10 mouse cellular contexts compared by ENCODE assay signal in the genomic region with DNA sequence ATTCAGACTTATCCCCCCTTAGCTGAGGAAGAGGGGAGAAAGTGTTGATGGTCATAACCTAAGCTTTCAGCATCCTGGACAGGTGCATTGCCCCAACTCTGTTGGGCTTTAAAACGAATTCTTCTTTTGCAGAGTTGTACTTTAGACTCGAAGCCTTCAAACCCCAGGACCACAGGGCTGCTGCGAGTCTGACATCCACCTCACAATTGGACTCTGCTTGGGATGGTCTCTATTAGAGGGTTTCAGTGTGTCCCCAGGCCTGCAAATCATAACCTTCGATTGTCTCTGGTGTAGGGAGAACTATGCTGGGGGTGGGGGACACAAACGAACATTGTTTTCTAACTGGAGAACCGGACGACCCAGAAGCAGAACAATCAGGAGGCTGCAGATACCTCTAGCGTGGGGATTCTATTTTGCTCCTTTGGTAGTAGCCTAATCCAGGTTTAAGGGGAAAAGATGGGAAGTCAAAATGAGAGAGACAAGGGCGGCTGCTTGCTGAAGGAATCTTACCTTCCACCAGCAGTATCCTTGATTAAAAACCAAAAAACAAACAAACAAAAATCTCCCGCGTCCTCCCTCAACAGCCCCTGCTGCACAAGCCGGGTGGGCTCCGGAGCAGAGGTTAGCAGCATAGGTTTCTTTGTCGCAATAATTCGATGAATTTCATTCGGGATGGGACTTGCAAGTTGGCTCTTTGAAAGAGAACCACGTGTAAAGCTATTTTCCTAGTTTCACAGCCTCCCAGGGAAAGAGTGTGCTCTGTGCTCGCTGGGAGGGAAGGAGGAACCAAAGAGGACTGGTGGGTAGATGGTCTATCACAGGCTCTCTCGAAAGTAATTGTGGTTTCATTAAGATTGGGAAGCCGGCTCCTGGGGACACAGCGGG. TPM values are rescaled to one million over a fixed set of nuclear protein-coding genes. Genes with fewer than 3 reads are reported as not detected.
DNase-seq lines count a peak whose midpoint lies in the region; ATAC-seq lines count a peak whose summit lies in the region.
"Had no signal": no experiment of that assay in that cellular context is flagged by ENCODE, and none has a peak within 500 bp of the region (broad histone marks: within the 10 kb centered on the region; RNA-seq: fewer than 3 reads in every experiment).

No protein-coding gene starts in this region.

- ATAC-seq in heart, embryonic 12.5 days (ENCODE audit: insufficient number of reproducible peaks, low FRiP score), result no peak
- ATAC-seq in heart, embryonic 14.5 days (ENCODE audit: insufficient number of reproducible peaks, insufficient read depth, low FRiP score, low read depth), result no peak
- ATAC-seq in midbrain, embryonic 14.5 days (ENCODE audit: low FRiP score, low TSS enrichment), result no peak

- DNase-seq in heart, adult 9 months (ENCODE audit: low spot score in 2 of 2), result no peak
- peak; percentile 38 for DNase-seq in NIH3T3 (ENCODE audit: low read depth)
- DNase-seq in midbrain, embryonic 14.5 days, result peak; percentile 43
- no peak for DNase-seq in cerebellum, adult 8-10 months
- no peak for DNase-seq in ovary, postnatal 10 days (ENCODE audit: low spot score)
- DNase-seq in adrenal gland, postnatal 14 days, result no peak
- DNase-seq: adrenal gland, postnatal 10 days had no signal

- peak overlapping the region; percentile 96 for H3K4me2 ChIP-seq in heart, embryonic 12.5 days
- peak overlapping the region; percentile 86; the same call in 1 of the 2 replicates for H3K4me2 ChIP-seq in heart, embryonic 14.5 days (ENCODE audit: low read length)
- no peak overlapping the region for H3K4me2 ChIP-seq in midbrain, embryonic 14.5 days (ENCODE audit: low read length)

- H3K36me3 ChIP-seq in heart, embryonic 12.5 days, result no peaks in the 10 kb centered on the region
- H3K36me3 ChIP-seq in heart, embryonic 14.5 days (ENCODE audit: control insufficient read depth, insufficient read depth, low read length), result no peaks in the 10 kb centered on the region
- H3K36me3 ChIP-seq in midbrain, embryonic 14.5 days (ENCODE audit: control insufficient read depth, insufficient read depth, low read length), result no peaks in the 10 kb centered on the region
- H3K36me3 ChIP-seq: liver, embryonic 15.5 days had no signal

- H3K27ac ChIP-seq in heart, embryonic 12.5 days (ENCODE audit: poor library complexity, severe bottlenecking), result no peak overlapping the region
- no peak overlapping the region for H3K27ac ChIP-seq in heart, embryonic 14.5 days (replicated peaks in 1 of 2; ENCODE audit: control insufficient read depth in 1 of 2, insufficient read depth in 1 of 2, low read depth in 2 of 2, low read length in 2 of 2)
- no peak overlapping the region for H3K27ac ChIP-seq in midbrain, embryonic 14.5 days (replicated peaks; ENCODE audit: low read depth, low read length)
- H3K27ac ChIP-seq: liver, embryonic 15.5 days had no signal

- H3K4me1 ChIP-seq in heart, embryonic 12.5 days (replicated peaks), result peaks cover 33% of the 10 kb centered on the region
- peaks cover 3 to 15% of the 10 kb centered on the region in 2 experiments for H3K4me1 ChIP-seq in heart, embryonic 14.5 days (ENCODE audit: control insufficient read depth in 2 of 2, insufficient read depth in 2 of 2, low read length in 2 of 2)
- H3K4me1 ChIP-seq in midbrain, embryonic 14.5 days (ENCODE audit: control insufficient read depth, insufficient read depth, low read length), result peaks cover 12% of the 10 kb centered on the region; the same call in 1 of the 2 replicates
- H3K4me1 ChIP-seq: liver, embryonic 15.5 days had no signal

- H3K27me3 ChIP-seq in heart, embryonic 12.5 days (replicated peaks), result peaks cover 81% of the 10 kb centered on the region
- H3K27me3 ChIP-seq in heart, embryonic 14.5 days (ENCODE audit: control insufficient read depth, insufficient read depth, low read length), result peaks cover 95% of the 10 kb centered on the region
- peaks cover 99% of the 10 kb centered on the region for H3K27me3 ChIP-seq in midbrain, embryonic 14.5 days (ENCODE audit: control insufficient read depth, insufficient read depth, low read length)

- H3K9ac ChIP-seq in heart, embryonic 12.5 days, result no peak overlapping the region
- H3K9ac ChIP-seq in heart, embryonic 14.5 days (ENCODE audit: low read length), result peak overlapping the region; percentile 69
- H3K9ac ChIP-seq in midbrain, embryonic 14.5 days (replicated peaks; ENCODE audit: low read length), result no peak overlapping the region
- H3K9ac ChIP-seq: liver, embryonic 15.5 days had no signal

- H3K9me3 ChIP-seq in heart, embryonic 12.5 days (replicated peaks), result no peaks in the 10 kb centered on the region
- H3K9me3 ChIP-seq in heart, embryonic 14.5 days (ENCODE audit: control insufficient read depth, low read length), result no peaks in the 10 kb centered on the region
- no peaks in the 10 kb centered on the region for H3K9me3 ChIP-seq in midbrain, embryonic 14.5 days (ENCODE audit: control insufficient read depth, low read length)
- H3K9me3 ChIP-seq: liver, embryonic 15.5 days had no signal

- H3K4me3 ChIP-seq in heart, embryonic 12.5 days, result peak overlapping the region; percentile 58
- peak overlapping the region; percentile 26 to 53 for H3K4me3 ChIP-seq in heart, embryonic 14.5 days (ENCODE audit: control insufficient read depth in 1 of 2, insufficient read depth in 1 of 2, low read depth in 1 of 2, low read length in 2 of 2)
- no peak overlapping the region for H3K4me3 ChIP-seq in midbrain, embryonic 14.5 days (replicated peaks; ENCODE audit: low read depth, low read length)

- 6% methylated on average over 21 of the region's 21 CpGs for WGBS in heart, embryonic 12.5 days
- WGBS in heart, embryonic 14.5 days, result 6% methylated on average over 21 of the region's 21 CpGs
- under 1% methylated on average over 21 of the region's 21 CpGs for WGBS in midbrain, embryonic 14.5 days

RNA-seq across cellular contexts. Expression of a gene that starts 5.5 kb away (rescaled TPM):
- 9.5 and 10.7 TPM in 2 replicates for polyA plus RNA-seq in heart, embryonic 12.5 days (2016; fragmentation: Nextera tagmentation; extraction: Ambion mirVana)
- polyA plus RNA-seq in heart, embryonic 14.5 days (2014; fragmentation: Nextera tagmentation; extraction: Ambion mirVana), result 6.8 and 16.8 TPM in 2 replicates
- 0.42 and 8.2 TPM in 2 replicates for polyA plus RNA-seq in midbrain, embryonic 14.5 days (2014; fragmentation: Nextera tagmentation; extraction: Ambion mirVana)
- 3.6 and 6.3 TPM in 2 replicates for total RNA-seq in adrenal gland, postnatal 14 days (2021)

Comparison
In these comparisons a context has a peak if more than half of its experiments do, and no peak if none do; other contexts are left out.
1. DNase-seq: peak in NIH3T3 (single experiment) and midbrain, embryonic 14.5 days (single experiment); none in heart, adult 9 months (0 of 2), cerebellum, adult 8-10 months (single experiment), ovary, postnatal 10 days (single experiment) and adrenal gland, postnatal 14 days (single experiment).